Mouse (Mus musculus): Measurements from ENCODE around the gene A630001G21Rik. TPM values are rescaled to one million over a fixed set of nuclear protein-coding genes. Genes with fewer than 3 reads are reported as not detected.

Gene A630001G21Rik
- polyA plus RNA-seq, 1 experiment from 2014 or later: 0.48 TPM

DNA sequence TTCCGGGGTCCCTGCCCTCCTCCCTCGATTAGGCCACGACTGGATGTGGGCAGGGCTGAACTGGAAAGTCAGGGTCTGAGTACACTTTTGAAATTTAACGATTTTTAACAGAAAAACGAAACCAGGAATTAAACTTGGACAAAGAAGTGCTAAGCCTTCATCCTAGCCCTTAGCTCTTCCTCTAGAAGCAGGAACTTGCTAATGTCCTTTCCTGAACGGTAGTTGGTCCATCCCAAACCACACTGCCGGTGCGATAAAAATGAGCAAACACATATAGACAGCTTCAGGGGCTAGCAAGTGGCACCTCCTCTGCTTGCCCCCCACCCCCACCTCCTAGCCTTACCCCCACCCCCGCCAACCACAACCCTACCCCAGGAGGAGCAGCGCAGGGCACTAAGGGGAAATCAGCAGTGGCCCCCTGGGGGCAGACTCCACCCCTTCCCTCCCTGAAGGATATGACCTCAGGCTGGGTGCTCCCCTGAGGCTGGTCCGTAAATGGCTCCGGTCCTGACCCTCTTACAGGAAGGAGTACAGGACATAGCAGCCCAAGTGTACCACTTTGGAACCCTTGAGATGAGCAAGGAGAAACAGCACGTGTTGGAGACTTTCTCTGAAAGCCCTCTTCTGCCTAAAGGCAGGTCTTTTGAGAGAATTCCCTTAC, 42.9 kb downstream of the A630001G21Rik start:
- Histone ChIP-seq H3K4me3 (ENCODE audit: low read depth, low read length) (no peak overlapping the region), H3K4me2 (ENCODE audit: low read length) (no peak overlapping the region), H3K36me3 (ENCODE audit: control insufficient read depth, insufficient read depth, low read length) (no peaks in the 10 kb centered on the region), H3K9ac (ENCODE audit: low read length) (no peak overlapping the region), H3K27ac (ENCODE audit: low read depth, low read length) (no peak overlapping the region), H3K9me3 (replicated peaks; ENCODE audit: control insufficient read depth, low read length) (no peaks in the 10 kb centered on the region), H3K27me3 (replicated peaks; ENCODE audit: control insufficient read depth, insufficient read depth, low read length) (no peaks in the 10 kb centered on the region), H3K4me1 (ENCODE audit: control insufficient read depth, insufficient read depth, low read length) (no peaks in the 10 kb centered on the region)
- peak; percentile 10; the same call in 1 of the 2 replicates for ATAC-seq
- no peak for DNase-seq (ENCODE audit: low spot score)
- 80% methylated on average over 13 of the region's 13 CpGs for WGBS

DNA sequence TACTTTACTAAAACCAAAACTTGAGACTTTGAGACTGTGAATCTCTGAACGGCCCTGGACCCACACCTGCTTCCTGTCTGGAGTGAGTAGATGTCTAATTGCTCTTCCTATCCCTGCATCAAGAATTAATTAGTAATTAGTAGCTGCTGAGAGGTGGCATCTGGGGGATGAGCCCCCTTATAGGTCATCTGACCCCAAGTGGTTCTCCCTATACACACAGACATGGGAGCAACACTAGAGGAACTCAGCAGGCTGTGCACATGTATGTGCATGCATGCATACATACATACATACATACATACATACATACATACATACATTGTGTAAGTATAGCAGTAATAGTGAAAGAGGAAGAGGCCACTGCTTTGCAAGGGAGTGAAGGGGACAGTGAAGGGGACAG, 43.9 kb downstream of the A630001G21Rik start:
- Histone ChIP-seq H3K36me3 (ENCODE audit: control insufficient read depth, insufficient read depth, low read length) (no peaks in the 10 kb centered on the region), H3K4me2 (ENCODE audit: low read length) (no peak overlapping the region), H3K27me3 (replicated peaks; ENCODE audit: control insufficient read depth, insufficient read depth, low read length) (no peaks in the 10 kb centered on the region), H3K9me3 (replicated peaks; ENCODE audit: control insufficient read depth, low read length) (no peaks in the 10 kb centered on the region), H3K27ac (ENCODE audit: low read depth, low read length) (no peak overlapping the region), H3K4me1 (ENCODE audit: control insufficient read depth, insufficient read depth, low read length) (no peaks in the 10 kb centered on the region), H3K9ac (ENCODE audit: low read length) (no peak overlapping the region), H3K4me3 (ENCODE audit: low read depth, low read length) (no peak overlapping the region)
- ATAC-seq: no peak
- WGBS: 78% methylated on average over 1 of the region's 1 CpGs
- DNase-seq (ENCODE audit: low spot score): no peak

DNA sequence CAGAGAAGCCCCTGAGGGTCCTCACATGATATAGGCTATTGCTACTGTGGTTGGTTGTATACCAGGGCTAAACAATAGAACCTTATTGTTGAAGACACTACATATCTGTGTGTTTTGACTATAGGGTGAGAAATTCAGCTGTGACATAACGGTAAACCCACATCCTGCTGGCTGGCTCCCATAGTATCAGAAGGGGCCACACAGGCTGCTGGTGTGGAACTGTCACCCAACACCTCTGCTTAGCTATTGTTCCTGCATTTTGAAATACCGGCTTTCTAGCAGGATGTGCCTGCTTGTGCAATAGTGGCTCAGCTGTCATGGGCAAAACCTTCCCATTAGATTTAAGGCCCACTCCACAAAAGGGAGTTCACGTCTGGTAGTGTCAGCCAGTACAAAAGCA, 45.9 kb downstream of the A630001G21Rik start:
- ATAC-seq (no peak), DNase-seq (ENCODE audit: low spot score) (no peak)
- H3K9me3 ChIP-seq (replicated peaks; ENCODE audit: control insufficient read depth, low read length): no peaks in the 10 kb centered on the region
- H3K36me3 ChIP-seq (ENCODE audit: control insufficient read depth, insufficient read depth, low read length): no peaks in the 10 kb centered on the region
- no peaks in the 10 kb centered on the region for H3K4me1 ChIP-seq (ENCODE audit: control insufficient read depth, insufficient read depth, low read length)
- no peaks in the 10 kb centered on the region for H3K27me3 ChIP-seq (replicated peaks; ENCODE audit: control insufficient read depth, insufficient read depth, low read length)
- no peak overlapping the region for H3K9ac ChIP-seq (ENCODE audit: low read length)
- 82% methylated on average over 3 of the region's 3 CpGs for WGBS
- H3K4me3 ChIP-seq (ENCODE audit: low read depth, low read length): no peak overlapping the region
- H3K27ac ChIP-seq (ENCODE audit: low read depth, low read length): no peak overlapping the region
- no peak overlapping the region for H3K4me2 ChIP-seq (ENCODE audit: low read length)

DNA sequence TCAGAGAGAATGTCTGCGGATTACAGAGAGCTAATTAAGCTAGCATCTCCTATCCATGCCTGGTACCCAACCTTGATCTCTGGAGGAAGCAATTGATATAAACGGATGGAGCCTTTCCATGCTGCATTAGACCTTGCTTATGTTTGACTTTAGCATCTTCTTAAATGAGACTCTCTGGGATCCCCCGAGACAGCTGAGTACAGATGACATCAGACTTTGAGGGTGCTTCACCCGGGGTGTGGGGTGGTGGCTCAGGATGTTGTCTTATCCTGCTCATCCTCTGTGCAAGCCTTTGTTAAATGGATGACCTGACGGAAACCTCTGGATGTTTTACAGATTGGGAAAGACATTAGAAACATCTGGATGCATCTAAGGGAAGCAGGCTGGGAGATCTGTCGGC, 48.0 kb downstream of the A630001G21Rik start:
- Histone ChIP-seq H3K27me3 (replicated peaks; ENCODE audit: control insufficient read depth, insufficient read depth, low read length) (no peaks in the 10 kb centered on the region), H3K4me2 (ENCODE audit: low read length) (no peak overlapping the region), H3K36me3 (ENCODE audit: control insufficient read depth, insufficient read depth, low read length) (no peaks in the 10 kb centered on the region), H3K9me3 (replicated peaks; ENCODE audit: control insufficient read depth, low read length) (no peaks in the 10 kb centered on the region), H3K9ac (ENCODE audit: low read length) (no peak overlapping the region), H3K27ac (ENCODE audit: low read depth, low read length) (no peak overlapping the region), H3K4me3 (ENCODE audit: low read depth, low read length) (no peak overlapping the region), H3K4me1 (ENCODE audit: control insufficient read depth, insufficient read depth, low read length) (no peaks in the 10 kb centered on the region)
- ATAC-seq: no peak
- WGBS: 89% methylated on average over 6 of the region's 6 CpGs
- DNase-seq (ENCODE audit: low spot score): no peak

DNA sequence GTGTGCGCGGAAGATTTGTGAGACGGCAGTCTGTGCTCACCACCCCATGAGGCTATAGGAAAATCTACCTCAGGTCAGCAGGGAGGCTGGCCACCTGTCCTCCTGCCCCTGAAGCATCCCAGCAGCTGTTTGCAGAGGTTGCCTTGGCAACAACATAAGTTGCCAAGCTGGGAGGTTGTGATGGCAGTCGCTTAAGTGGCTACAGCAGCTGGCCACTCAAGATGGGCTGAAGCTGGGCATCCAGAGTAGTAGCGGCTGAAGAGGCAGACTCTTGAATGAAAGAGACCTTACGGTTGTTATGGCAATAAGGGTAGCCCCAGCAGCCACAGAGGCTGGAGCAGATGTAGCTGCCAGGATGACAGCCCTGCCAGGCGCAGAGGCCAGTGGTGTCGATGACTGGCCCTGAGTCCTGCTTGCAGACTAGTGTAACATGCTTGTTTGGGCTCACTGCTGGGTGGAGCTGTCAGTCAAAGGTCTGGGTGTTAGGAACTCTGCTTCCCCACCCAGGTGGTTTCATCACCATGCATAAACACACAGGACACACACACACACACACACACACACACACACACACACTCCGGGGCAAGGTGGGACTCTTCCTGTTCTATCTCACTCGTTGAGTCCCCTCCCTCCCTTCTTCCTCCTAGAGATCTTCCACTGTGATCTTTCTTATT, 58.1 kb downstream of the A630001G21Rik start:
- no peak overlapping the region for H3K4me2 ChIP-seq (ENCODE audit: low read length)

DNA sequence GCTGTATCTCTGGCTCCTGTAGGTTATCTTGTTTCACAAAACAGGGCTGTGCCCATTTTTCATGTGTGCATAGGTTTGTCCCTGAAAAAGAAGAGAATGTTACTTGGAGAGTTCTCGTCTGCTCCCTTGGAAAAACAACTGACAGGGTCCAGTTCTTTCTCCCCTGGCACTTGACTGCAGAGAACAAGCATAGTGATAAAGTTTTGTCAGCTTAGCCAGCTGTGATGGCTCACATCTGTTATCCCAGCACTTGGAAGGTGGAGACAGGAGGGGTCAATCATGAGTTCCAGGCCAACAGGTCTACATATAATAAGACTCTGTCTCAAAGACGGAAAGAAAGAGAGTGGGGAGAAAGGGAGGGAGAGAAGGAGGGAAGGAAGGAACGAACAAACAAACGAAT, 59.4 kb downstream of the A630001G21Rik start:
- Histone ChIP-seq H3K4me3 (ENCODE audit: low read depth, low read length) (no peak overlapping the region), H3K27me3 (replicated peaks; ENCODE audit: control insufficient read depth, insufficient read depth, low read length) (no peaks in the 10 kb centered on the region), H3K4me1 (ENCODE audit: control insufficient read depth, insufficient read depth, low read length) (no peaks in the 10 kb centered on the region), H3K27ac (ENCODE audit: low read depth, low read length) (no peak overlapping the region), H3K9me3 (replicated peaks; ENCODE audit: control insufficient read depth, low read length) (no peaks in the 10 kb centered on the region), H3K36me3 (ENCODE audit: control insufficient read depth, insufficient read depth, low read length) (no peaks in the 10 kb centered on the region), H3K4me2 (ENCODE audit: low read length) (no peak overlapping the region), H3K9ac (ENCODE audit: low read length) (no peak overlapping the region)
- DNase-seq (ENCODE audit: low spot score) (no peak), ATAC-seq (no peak)
- 81% methylated on average over 4 of the region's 4 CpGs for WGBS

More for the DNA sequence above, 58.1 kb downstream of the A630001G21Rik start:
- Histone ChIP-seq H3K9ac (ENCODE audit: low read length) (no peak overlapping the region), H3K4me3 (ENCODE audit: low read depth, low read length) (no peak overlapping the region), H3K27ac (ENCODE audit: low read depth, low read length) (no peak overlapping the region), H3K4me1 (ENCODE audit: control insufficient read depth, insufficient read depth, low read length) (no peaks in the 10 kb centered on the region), H3K27me3 (replicated peaks; ENCODE audit: control insufficient read depth, insufficient read depth, low read length) (no peaks in the 10 kb centered on the region), H3K9me3 (replicated peaks; ENCODE audit: control insufficient read depth, low read length) (no peaks in the 10 kb centered on the region), H3K36me3 (ENCODE audit: control insufficient read depth, insufficient read depth, low read length) (no peaks in the 10 kb centered on the region)
- ATAC-seq: peak; percentile 65
- 67% methylated on average over 10 of the region's 10 CpGs for WGBS
- peak; percentile 41 for DNase-seq (ENCODE audit: low spot score)

DNA sequence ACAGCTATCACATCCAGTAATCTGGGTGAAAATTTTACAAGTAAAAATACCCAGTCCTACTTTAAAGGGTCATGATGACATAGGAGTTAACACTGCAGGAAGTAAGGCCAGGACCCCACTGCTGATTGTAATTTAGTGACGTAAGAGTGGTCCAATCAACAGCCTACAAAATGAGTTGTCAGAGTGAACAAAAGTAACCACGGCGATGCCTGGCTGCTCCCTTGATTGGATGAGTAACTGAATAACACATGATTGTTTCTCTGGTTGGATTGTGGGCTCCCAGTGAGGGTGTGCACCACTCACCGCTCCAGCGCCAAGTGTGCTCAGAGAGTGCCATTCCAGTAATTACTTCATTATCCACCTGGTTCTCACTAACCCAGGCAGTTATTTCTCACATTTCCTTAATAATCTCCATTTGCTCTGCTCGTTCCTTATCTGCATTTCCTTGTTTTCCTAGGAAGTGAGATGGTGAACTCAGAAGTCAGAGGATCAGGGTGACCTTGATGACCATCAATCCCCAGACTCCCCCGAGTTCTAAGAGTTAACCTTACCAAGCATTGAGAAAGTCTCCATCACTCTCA, 61.9 kb downstream of the A630001G21Rik start:
- Histone ChIP-seq H3K36me3 (ENCODE audit: control insufficient read depth, insufficient read depth, low read length) (no peaks in the 10 kb centered on the region), H3K27me3 (replicated peaks; ENCODE audit: control insufficient read depth, insufficient read depth, low read length) (no peaks in the 10 kb centered on the region), H3K9ac (ENCODE audit: low read length) (no peak overlapping the region), H3K9me3 (replicated peaks; ENCODE audit: control insufficient read depth, low read length) (no peaks in the 10 kb centered on the region), H3K4me2 (ENCODE audit: low read length) (no peak overlapping the region), H3K27ac (ENCODE audit: low read depth, low read length) (no peak overlapping the region), H3K4me1 (ENCODE audit: control insufficient read depth, insufficient read depth, low read length) (no peaks in the 10 kb centered on the region), H3K4me3 (ENCODE audit: low read depth, low read length) (no peak overlapping the region)
- peak; percentile 50 for DNase-seq (ENCODE audit: low spot score)
- WGBS: 30% methylated on average over 7 of the region's 7 CpGs
- peak; percentile 61 for ATAC-seq

DNA sequence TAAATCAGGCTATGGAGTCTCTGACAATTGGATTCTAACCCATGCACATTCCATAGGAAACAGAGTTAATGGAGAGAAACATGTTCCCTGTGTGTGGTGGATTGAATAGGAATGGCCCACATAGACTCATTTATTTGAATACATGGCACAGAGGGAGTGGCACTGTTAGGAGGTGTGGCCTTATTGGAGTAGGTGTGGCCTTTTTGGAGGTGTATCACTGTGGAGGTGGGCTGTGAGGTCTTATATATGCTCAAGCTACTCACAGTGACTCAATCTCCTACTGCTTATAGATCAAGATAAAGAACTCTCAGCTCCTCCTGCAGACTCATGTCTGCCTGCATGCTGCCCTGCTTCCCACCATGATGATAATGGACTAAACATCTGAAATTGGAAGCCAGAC, 63.9 kb downstream of the A630001G21Rik start:
- Histone ChIP-seq H3K4me3 (ENCODE audit: low read depth, low read length) (no peak overlapping the region), H3K9me3 (replicated peaks; ENCODE audit: control insufficient read depth, low read length) (no peaks in the 10 kb centered on the region), H3K27me3 (replicated peaks; ENCODE audit: control insufficient read depth, insufficient read depth, low read length) (no peaks in the 10 kb centered on the region), H3K36me3 (ENCODE audit: control insufficient read depth, insufficient read depth, low read length) (no peaks in the 10 kb centered on the region), H3K4me2 (ENCODE audit: low read length) (no peak overlapping the region), H3K4me1 (ENCODE audit: control insufficient read depth, insufficient read depth, low read length) (no peaks in the 10 kb centered on the region), H3K9ac (ENCODE audit: low read length) (no peak overlapping the region), H3K27ac (ENCODE audit: low read depth, low read length) (no peak overlapping the region)
- DNase-seq (ENCODE audit: low spot score): no peak
- ATAC-seq: no peak

DNA sequence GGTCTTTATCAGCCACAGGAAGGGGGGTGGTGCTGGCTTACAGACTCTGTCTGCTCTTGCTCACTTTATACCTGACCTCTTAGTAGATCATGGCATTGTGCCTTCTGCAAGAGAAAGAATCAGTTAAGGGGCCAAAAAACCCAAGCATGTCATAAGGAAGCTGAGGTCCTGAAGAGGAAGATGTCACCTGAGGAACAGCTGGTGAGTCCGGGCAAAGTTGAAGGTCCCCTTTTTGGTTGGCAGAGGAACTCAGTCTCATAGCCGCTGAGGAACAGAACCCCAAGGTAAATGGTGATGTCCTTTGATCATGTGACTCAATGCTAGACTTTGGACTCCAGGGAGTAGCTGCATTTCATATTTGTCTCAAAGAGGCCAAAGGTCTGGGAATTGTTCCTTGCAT, 71.7 kb downstream of the A630001G21Rik start:
- H3K27me3 ChIP-seq (replicated peaks; ENCODE audit: control insufficient read depth, insufficient read depth, low read length): no peaks in the 10 kb centered on the region
- H3K4me2 ChIP-seq (ENCODE audit: low read length): no peak overlapping the region
- no peaks in the 10 kb centered on the region for H3K36me3 ChIP-seq (ENCODE audit: control insufficient read depth, insufficient read depth, low read length)
- ATAC-seq: no peak
- H3K4me3 ChIP-seq (ENCODE audit: low read depth, low read length): no peak overlapping the region
- H3K9ac ChIP-seq (ENCODE audit: low read length): no peak overlapping the region
- H3K27ac ChIP-seq (ENCODE audit: low read depth, low read length): no peak overlapping the region
- DNase-seq (ENCODE audit: low spot score): no peak
- H3K9me3 ChIP-seq (replicated peaks; ENCODE audit: control insufficient read depth, low read length): no peaks in the 10 kb centered on the region
- no peaks in the 10 kb centered on the region for H3K4me1 ChIP-seq (ENCODE audit: control insufficient read depth, insufficient read depth, low read length)
- WGBS: 87% methylated on average over 2 of the region's 2 CpGs

All from forebrain, embryonic 14.5 days (tissue).